Mouse (Mus musculus) cortical plate, adult 2 months (tissue): ENCODE measurements around the gene Dhx16. TPM values are rescaled to one million over a fixed set of nuclear protein-coding genes. Genes with fewer than 3 reads are reported as not detected.
A peak's percentile ranks its signal among the peaks of the same experiment; 100 is the strongest.
"Not testable (repeated sequence)": the region's sequence is repeated elsewhere in the genome, so short reads cannot be mapped to it uniquely, and the experiment has no call there.

Experiments used
- H3K27ac ChIP-seq: fragments of 200-500 bp; 2 replicates; pipeline ENCODE4 v1.5.1; 2012; ENCODE audit warnings: low read length, control low read depth, inconsistent platforms; ENCODE audit not compliant: insufficient read depth
- H3K4me1 ChIP-seq: fragments of 200-500 bp; 2 replicates; pipeline ENCODE4 v1.6.1; 2011; ENCODE audit warnings: low read length; ENCODE audit not compliant: control insufficient read depth, insufficient read depth
- H3K4me3 ChIP-seq: fragments of 200-500 bp; 2 replicates; pipeline ENCODE4 v1.5.1; 2011; ENCODE audit warnings: mild to moderate bottlenecking, low read length, control low read depth; ENCODE audit not compliant: insufficient read depth
- CTCF ChIP-seq: fragments of 200-500 bp; IDR thresholded peaks from 2 replicates; pipeline ENCODE4 v1.5.1; 2011; ENCODE audit warnings: mild to moderate bottlenecking, control low read depth, low read length; ENCODE audit not compliant: insufficient read depth; ENCODE audit errors: extremely low read depth
- POLR2A ChIP-seq: fragments of 200-500 bp; IDR thresholded peaks from 2 replicates; pipeline ENCODE4 v1.6.1; 2011; ENCODE audit warnings: mild to moderate bottlenecking, low read length, control low read depth; ENCODE audit not compliant: insufficient read depth; ENCODE audit errors: extremely low read depth
- polyA plus RNA-seq: library from polyadenylated mRNA; depleted of rRNA; stranded (reverse); fragments of >200 nt; gene quantifications from 2 replicates; pipeline ENCODE4 v1.2.3, GENCODE M21; 2012

Dhx16 gene
- polyA plus RNA-seq, 1 experiment = 44.1 TPM

DNA sequence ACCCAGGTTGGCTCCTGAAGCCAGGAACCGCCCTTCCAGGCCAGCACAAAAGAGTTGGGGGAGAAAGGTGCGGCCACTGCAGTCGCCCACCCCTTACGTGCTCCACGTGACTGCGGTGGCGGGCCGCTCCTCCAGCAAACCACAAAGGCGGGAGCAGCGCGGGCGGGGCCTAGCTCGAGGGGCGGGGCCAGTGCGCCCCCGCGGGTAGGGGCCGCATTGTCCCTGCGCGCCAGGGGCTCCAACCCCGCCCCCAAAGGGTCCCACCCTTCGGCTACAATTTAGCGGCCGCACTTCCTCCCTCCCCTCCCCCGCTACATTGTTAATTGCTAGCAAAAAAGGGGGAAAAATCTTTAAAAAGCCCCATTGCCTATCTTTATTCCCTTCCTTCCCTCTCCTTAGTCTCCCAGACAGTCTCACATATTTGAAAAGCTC lies 42.6 kb upstream of the Dhx16 start:
- Histone ChIP-seq H3K4me3 (peak overlapping the region; percentile 75), H3K27ac (peak overlapping the region; percentile 83), H3K4me1 (peaks cover 3% of the 10 kb centered on the region; the same call in 1 of the 2 replicates)
- TF ChIP-seq POLR2A = 0 out of 2 replicates have a peak, but pooled peaks have one; percentile 32
- no peak for TF ChIP-seq CTCF

DNA sequence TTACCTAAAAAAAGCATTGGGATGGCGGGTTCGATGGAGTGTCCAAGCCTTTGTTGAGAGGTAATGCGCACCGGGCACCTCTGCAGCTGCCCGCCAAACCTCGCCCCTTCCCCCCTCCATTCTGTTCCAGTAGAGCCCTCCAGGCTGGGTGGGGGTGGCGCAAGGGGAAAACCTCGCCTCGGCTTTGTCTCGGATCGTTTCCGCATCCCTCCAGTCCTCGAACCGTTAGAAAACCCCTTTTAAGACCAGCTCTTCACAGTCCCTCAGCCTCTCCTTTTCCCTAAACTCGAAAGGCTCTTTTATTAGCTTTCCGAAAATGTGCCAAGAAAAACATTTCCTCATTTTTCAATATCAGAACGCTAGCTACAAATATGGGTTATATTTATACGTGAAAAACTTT lies 42.1 kb upstream of the Dhx16 start:
- peaks cover 3% of the 10 kb centered on the region; the same call in 1 of the 2 replicates for H3K4me1 ChIP-seq

GRCm38 (mm10) chr17:35838122-35838544 lies 41.5 kb upstream of the Dhx16 start, which contains the start of gene Tubb5:
TSS of gene Tubb5 (minus strand) at chr17:35838306.
- H3K4me3 ChIP-seq = peak within 1 kb of the TSS; percentile 75
- H3K4me1 ChIP-seq = peaks cover 3% of the 10 kb centered on the region; the same call in 1 of the 2 replicates
- peak within 1 kb of the TSS; percentile 83 for H3K27ac ChIP-seq
- no peak for TF ChIP-seq CTCF
- TF ChIP-seq POLR2A = peak; percentile 96

More for the DNA sequence above, 42.1 kb upstream of the Dhx16 start:
- peak overlapping the region; percentile 83 for H3K27ac ChIP-seq
- TF ChIP-seq CTCF (no peak), POLR2A (no peak)
- H3K4me3 ChIP-seq = peak overlapping the region; percentile 75

GRCm38 (mm10) chr17:35838570-35838969 lies 41.0 kb upstream of the Dhx16 start:
- H3K4me1 ChIP-seq = peaks cover 3% of the 10 kb centered on the region; the same call in 1 of the 2 replicates
- H3K27ac ChIP-seq = no peak overlapping the region
- H3K4me3 ChIP-seq = no peak overlapping the region; the same call in 1 of the 2 replicates
- TF ChIP-seq POLR2A (no peak), CTCF (no peak)

- not testable (repeated sequence) for H3K27ac ChIP-seq, H3K4me3 ChIP-seq, H3K4me1 ChIP-seq
Observed at GRCm38 (mm10) chr17:35839002-35839401, 40.6 kb upstream of the Dhx16 start.

DNA sequence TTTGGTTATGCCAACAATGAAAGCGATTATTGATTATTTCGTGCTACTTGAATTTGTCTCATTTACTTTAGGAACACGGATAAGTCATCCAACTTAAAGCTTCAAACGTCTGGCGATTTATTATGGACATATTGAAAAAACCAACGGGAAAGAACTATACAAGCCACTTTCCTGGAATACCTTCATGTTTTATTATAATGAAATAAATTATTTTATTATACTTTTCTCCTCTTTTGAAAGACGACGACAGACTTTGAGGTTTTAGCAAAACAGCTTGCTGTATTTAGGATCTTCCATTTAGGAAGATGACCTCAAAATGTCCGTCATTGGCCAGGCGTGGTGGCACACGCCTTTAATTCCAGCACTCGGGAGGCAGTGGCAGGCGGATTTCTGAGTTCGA lies 39.1 kb upstream of the Dhx16 start:
- Histone ChIP-seq H3K4me1 (no peaks in the 10 kb centered on the region), H3K27ac (no peak overlapping the region), H3K4me3 (peak overlapping the region; percentile 29; the same call in 1 of the 2 replicates)
- TF ChIP-seq POLR2A (no peak), CTCF (no peak)

DNA sequence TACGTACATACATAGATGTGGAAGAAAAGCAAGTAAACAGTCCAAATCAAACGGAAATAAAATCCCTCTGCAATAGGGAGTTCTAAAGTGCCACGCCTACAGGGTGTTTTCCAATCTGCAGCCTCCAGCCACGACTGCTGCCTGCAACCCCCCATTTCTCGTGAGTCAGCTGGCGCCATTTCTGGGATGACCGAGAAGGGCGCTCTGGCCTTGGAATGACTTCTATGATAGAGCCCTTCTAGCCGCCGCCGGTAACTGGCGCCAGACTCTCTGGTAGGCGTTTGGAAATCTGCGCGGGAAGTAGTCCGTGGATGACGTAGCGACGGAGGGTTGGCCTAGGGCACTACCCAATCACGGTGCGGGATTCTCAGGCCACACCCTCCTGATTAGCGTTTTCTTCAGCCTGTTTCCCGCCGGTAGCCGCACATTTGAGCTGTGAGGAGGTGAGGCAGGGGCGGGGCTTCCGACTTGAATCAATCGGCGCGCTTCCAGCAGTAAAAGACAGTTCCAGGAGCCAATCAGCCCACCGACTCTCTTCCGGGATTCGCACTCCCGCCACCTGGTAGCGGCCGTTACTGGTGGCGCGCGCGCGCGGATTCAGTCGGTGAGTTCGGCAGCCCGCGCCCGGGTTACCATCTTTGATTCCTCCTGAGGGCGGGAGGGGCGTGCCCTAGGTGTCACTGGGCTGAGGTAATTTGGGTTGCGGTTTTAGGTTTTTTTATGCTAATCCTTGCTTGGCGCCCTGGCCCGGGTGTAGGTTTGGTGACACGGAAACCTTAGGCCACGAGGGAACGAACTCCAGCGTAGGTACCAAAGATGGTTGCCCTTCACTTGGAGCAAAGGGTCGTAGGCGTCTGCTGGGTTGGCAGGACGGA lies 38.3 kb upstream of the Dhx16 start, which contains the start of gene Mdc1:
TSS of gene Mdc1 (plus strand) at position 440 of the 875 bp plus-strand sequence.
- Histone ChIP-seq H3K27ac (no peak within 1 kb of the TSS), H3K4me3 (peak within 1 kb of the TSS; percentile 52), H3K4me1 (no peaks in the 10 kb centered on the region)
- TF ChIP-seq POLR2A (peak; percentile 77), CTCF (no peak)

DNA sequence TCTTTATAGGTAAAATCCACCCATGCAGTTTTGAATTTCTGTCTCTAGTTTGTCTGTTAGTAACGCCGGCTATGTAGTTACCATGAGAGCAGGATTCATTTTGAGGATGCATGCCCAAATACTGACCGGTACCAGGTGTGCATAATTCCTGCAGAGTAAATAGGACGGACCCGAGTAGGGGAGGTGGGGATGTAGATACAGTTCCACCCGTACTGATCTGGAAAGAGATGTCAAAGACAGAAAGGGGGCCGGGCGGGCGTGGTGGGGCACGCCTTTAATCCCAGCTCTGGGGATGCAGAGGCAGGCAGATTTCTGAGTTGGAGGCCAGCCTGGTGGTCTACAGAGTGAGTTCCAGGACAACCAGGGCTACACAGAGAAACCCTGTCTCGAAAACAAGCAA lies 37.6 kb upstream of the Dhx16 start:
- Histone ChIP-seq H3K4me1 (no peaks in the 10 kb centered on the region), H3K27ac (no peak overlapping the region), H3K4me3 (peak overlapping the region; percentile 52)
- TF ChIP-seq CTCF = no peak
- TF ChIP-seq POLR2A = no peak

- H3K4me1 ChIP-seq = no peaks in the 10 kb centered on the region
- no peak overlapping the region for H3K4me3 ChIP-seq
- no peak for TF ChIP-seq POLR2A
- TF ChIP-seq CTCF = no peak
- H3K27ac ChIP-seq = no peak overlapping the region
Observed at GRCm38 (mm10) chr17:35843514-35843913, 36.1 kb upstream of the Dhx16 start.

- TF ChIP-seq CTCF = peak; percentile 10; the same call in 1 of the 2 replicates
- TF ChIP-seq POLR2A = no peak
- Histone ChIP-seq H3K27ac (no peak overlapping the region), H3K4me1 (no peaks in the 10 kb centered on the region), H3K4me3 (no peak overlapping the region)
Observed at GRCm38 (mm10) chr17:35848112-35848511, 31.5 kb upstream of the Dhx16 start.
